Mouse (Mus musculus): ENCODE measurements around the gene Tbl2.

The Tbl2 gene

GRCm38 (mm10) chr5:135149053-135149819, at the start of gene Tbl2:
TSS of gene Tbl2 (plus strand) at chr5:135149657.
- peak; percentile 97 for DNase-seq (ENCODE audit: low spot score in 2 of 2)

DNA sequence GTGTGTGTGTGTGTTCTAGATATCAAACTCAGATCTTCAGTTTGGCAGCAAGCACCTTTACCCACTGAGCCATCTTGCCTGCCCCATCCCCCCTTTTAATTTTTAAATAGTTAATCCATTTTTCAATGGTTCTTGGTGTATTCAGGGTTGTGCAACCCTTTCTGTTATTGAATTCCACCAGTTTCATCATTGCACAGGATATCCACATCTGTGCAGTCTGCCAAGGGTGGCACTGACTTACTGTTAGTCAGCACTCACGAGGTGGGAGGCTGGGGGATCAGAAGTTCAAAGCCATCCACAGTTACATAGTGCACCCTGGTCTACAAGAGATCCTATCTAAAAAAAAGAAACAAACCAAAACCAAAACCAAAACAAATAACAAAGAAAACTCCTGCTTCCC, 48.5 kb upstream of the Tbl2 start:
- DNase-seq (ENCODE audit: low spot score in 2 of 2): no peak

GRCm38 (mm10) chr5:135103999-135104660, 45.3 kb upstream of the Tbl2 start:
- DNase-seq (ENCODE audit: low spot score in 2 of 2): no peak

GRCm38 (mm10) chr5:135106758-135107256, 42.6 kb upstream of the Tbl2 start:
- DNase-seq (ENCODE audit: low spot score in 2 of 2): peak; percentile 46 to 58

DNA sequence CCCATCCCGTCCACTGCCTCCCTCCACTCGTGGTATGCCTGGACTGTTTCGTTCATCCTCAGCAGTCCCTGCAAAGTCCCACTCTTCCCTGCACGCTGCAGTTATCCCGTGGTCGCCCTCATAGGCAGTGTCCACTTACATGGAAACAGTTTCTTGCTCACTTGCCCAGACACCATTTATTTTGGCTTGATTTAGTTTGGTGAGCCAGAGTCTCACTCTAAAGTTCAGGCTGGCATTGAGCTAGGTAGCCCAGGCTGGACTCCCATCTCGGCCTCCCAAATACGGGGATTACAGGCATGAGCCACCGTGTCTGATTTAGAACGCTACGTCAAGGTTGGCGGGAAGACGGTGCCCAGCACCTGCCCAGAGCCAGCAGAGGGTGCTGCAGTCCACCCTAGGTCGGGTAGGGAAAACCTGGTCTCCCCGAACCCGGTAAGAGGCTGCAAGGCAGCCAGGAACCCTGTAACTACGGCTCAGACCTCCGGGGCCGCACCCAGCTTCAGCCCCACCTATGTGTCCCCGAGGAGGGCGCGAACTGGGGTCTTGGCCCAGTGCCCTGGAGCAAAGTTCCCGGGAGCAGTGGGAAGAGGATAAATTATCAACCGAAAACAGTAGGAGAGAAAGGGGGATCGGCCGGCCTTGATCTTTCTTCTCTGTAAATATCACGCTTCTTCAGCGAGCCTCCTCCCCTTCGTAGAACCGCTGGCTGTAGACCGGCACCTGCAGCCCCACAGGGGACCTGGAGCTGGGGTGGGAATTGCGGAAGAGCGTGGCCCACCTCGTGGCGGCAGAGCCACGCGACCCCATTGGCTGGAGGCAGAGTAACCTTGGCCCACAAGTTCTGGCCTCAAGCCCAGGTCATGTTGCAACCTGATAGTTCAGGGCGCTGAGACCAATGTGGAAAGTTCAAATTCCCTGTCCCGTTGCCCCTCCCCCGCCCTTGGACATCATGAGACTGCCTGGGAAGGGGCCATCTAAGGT, 41.6 kb upstream of the Tbl2 start:
- DNase-seq (ENCODE audit: low spot score in 2 of 2): no peak

- no peak for DNase-seq (ENCODE audit: low spot score in 2 of 2)
These were observed 40.4 kb upstream of the Tbl2 start for GRCm38 (mm10) chr5:135109017-135109416.

DNA sequence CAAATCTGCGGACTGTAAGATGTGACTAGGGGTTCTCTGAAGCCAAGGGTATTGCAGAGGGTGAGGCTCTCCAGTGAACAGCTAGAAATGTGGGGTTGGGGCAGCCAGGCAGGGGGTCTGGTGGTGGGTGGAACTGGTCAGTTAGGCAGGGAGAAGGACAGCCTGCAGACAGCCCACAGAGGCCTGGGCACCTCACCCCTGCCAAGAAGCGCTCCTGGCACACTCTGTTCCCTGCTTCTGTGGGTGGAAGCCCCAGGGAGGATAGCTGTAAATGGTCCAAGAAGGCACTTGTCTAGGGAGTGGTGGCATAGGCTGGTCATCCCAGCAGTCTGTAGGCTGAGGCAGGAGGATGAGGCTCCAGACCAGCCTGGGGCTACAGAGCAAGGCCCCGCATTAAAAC, 40.0 kb upstream of the Tbl2 start:
- DNase-seq (ENCODE audit: low spot score in 2 of 2): no peak

DNA sequence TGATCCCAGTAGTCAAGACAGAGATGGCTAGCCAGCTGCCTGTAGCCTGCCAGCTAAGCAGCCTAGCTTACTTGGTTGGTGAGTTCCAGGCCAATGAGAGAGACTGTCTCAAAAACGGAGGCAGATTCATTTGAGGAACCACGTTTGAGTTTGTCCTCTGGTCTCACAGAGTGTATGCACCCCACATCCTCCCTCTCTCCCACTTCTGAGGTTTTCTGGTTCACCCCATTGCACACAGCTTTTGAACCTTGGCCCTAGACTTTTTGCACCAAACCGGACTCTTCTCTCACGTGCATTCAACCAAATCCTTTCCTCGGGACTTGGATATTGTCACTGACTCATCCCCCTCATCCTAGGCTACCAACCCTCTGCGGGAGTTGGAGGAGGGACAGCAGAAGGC, 39.5 kb upstream of the Tbl2 start:
- DNase-seq (ENCODE audit: low spot score in 2 of 2): no peak

- DNase-seq (ENCODE audit: low spot score in 2 of 2): no peak
These were observed 35.7 kb upstream of the Tbl2 start for GRCm38 (mm10) chr5:135113782-135114181.

DNA sequence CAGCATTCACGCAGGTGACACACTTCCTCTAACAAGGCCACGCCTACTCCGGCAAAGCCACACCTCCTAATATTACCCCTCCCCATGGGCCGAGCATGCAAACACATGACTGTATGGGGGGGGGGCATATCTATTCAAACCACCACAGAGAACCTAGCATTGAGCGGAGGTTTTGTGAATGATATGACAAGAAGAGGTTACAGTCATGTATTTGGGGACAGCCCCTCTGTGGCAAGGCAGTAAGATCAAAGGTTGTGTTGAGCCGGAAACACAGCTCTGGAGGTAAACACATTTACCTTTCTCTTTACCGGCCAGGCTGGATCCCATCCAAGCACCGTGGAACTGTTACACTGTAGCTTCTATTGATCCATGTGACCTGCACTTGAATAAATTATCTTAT, 34.2 kb upstream of the Tbl2 start:
- no peak for DNase-seq (ENCODE audit: low spot score in 2 of 2)

- DNase-seq (ENCODE audit: low spot score in 2 of 2): peak in 1 of 2 experiments; percentile 11
These were observed 30.8 kb upstream of the Tbl2 start for GRCm38 (mm10) chr5:135118589-135119081.

- no peak for DNase-seq (ENCODE audit: low spot score in 2 of 2)
These were observed 28.7 kb upstream of the Tbl2 start for GRCm38 (mm10) chr5:135120753-135121152.

- DNase-seq (ENCODE audit: low spot score in 2 of 2): no peak
These were observed 23.3 kb upstream of the Tbl2 start for GRCm38 (mm10) chr5:135126121-135126520.

DNA sequence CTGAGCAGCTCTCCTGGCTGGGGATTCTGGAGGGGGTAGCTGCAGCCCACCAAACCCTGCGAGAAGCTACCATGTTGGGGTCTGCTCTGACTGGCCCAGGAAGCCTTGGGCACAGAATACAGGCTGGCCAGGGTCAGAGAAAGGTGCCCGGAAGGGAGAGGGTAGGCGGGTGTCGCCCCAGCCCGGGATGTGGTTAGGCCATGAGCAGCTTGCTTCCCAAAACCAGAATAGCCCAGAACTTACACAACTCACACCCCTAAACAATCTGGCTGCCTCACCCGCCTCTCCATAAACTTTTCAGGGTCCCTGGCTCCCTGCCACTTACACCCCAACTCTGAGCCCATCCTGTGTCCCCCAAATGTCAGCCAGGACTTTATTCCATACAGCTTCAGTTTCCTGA, 21.8 kb upstream of the Tbl2 start:
- DNase-seq (ENCODE audit: low spot score in 2 of 2): no peak

- no peak for DNase-seq (ENCODE audit: low spot score in 2 of 2)
These were observed 19.7 kb upstream of the Tbl2 start for GRCm38 (mm10) chr5:135129747-135130146.

DNA sequence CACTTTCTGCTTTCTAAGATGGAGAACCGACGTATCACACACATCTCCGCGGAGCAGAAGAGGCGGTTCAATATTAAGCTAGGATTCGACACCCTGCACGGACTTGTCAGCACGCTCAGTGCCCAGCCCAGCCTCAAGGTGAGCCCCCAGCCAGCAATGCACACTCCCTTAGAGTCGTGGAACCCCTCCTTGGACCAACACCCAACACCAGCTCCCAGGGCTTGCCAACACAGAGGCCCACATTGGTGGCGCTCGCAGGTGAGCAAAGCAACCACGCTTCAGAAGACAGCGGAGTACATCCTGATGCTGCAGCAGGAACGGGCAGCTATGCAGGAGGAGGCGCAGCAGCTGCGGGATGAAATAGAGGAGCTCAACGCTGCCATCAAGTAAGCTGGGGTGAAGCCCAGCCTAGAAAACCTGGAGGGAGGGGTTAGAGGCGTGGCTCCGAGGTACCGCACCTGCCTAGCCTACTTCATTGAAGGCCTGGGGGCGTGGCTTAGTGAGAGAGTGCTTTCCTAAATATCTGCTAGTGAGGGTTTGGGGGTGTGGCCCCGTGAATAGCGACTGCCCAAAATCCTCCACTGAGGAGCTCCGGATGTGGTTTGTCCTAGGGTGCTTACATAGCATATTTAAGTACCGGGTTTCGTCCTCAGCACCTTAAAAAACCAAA, 15.6 kb upstream of the Tbl2 start:
- DNase-seq (ENCODE audit: low spot score in 2 of 2): no peak

DNA sequence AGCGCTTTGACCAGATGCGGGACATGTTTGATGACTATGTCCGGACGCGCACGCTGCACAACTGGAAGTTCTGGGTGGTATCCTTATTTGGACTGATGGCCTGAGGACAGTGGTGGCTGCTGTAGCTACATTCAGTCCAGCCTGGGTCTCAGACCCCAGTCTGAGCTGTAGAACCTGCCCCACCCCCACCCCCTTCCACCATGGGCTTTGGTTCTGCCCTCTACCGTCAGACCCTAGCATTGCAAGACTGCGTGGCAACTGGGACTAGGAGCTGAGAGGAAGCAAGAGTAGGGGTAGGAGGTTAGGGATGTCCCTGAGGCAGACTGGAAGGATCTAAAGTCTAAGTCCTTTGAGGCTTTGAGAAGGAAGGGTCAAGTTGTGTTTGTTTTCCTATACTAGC, 14.9 kb upstream of the Tbl2 start:
- no peak for DNase-seq (ENCODE audit: low spot score in 2 of 2)

DNA sequence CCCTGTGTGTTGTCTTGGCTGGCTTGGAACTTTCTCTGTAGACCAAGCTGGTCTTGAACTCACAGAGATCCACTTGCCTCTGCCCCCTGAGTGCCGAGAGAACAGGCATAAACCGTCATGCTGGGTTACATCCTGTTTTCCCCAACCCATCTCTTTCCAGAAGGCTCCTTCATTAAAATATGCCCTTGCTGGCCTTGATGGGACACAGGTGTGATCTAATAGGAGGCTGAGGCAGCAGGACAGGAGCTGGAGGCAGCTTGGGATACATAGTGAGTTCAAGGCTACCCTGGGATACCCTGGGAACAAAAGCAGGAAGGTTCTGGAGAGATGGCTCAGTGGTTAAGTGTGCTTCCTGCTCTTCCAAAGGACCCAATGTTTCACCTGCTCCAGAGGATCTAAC, 9.6 kb upstream of the Tbl2 start:
- no peak for DNase-seq (ENCODE audit: low spot score in 2 of 2)

DNA sequence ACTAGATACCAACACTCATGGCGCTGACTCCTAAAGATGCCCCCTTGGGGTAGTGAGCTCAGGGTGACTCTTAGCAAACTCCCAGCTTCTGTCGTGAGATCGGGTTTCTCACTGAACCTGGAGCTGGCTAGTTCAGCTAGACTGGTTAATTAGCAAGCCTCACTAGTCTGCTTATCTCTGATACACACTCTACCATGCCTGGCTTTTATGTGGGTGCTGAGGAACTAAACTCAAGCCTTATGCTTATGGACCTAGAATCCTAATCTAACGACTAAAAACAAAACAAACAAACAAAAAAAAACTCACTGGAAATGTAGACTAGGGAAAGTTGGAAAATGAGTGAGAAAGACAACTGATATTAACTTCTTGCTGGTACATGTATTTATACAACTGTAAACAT, 5.0 kb upstream of the Tbl2 start:
- no peak for DNase-seq (ENCODE audit: low spot score in 2 of 2)

GRCm38 (mm10) chr5:135145532-135145931, 3.9 kb upstream of the Tbl2 start:
- DNase-seq (ENCODE audit: low spot score in 2 of 2): no peak

- no peak for DNase-seq (ENCODE audit: low spot score in 2 of 2)
These were observed 3.5 kb upstream of the Tbl2 start for GRCm38 (mm10) chr5:135145955-135146354.

Data from frontal cortex, postnatal 14 days (tissue).